Mouse (Mus musculus) induced T-regulatory cell, adult 2 months (primary cell): ENCODE measurements around the gene Gpr132.
A peak's percentile ranks its signal among the peaks of the same experiment; 100 is the strongest.
"Not testable (repeated sequence)": the region's sequence is repeated elsewhere in the genome, so short reads cannot be mapped to it uniquely, and the experiment has no call there.

Experiments used
- DNase-seq: peaks from one replicate; pipeline ENCODE4 v3.0.0-alpha.2; 2012; ENCODE audit warnings: low read depth

The Gpr132 gene

GRCm38 (mm10) chr12:112853050-112853729, 14.8 kb downstream of the Gpr132 start:
- peak; percentile 91 for DNase-seq

GRCm38 (mm10) chr12:112851116-112851515, 16.9 kb downstream of the Gpr132 start:
- DNase-seq = no peak

GRCm38 (mm10) chr12:112850344-112850743, 17.7 kb downstream of the Gpr132 start:
- DNase-seq = peak; percentile 9

GRCm38 (mm10) chr12:112849235-112850022, 18.6 kb downstream of the Gpr132 start:
- peak; percentile 62 for DNase-seq

- DNase-seq = peak; percentile 28
These were observed 20.1 kb downstream of the Gpr132 start for GRCm38 (mm10) chr12:112847880-112848279.

GRCm38 (mm10) chr12:112843803-112844202, 24.2 kb downstream of the Gpr132 start:
- peak; percentile 93 for DNase-seq

- DNase-seq = not testable (repeated sequence)
These were observed 25.9 kb downstream of the Gpr132 start for GRCm38 (mm10) chr12:112842128-112842527.

- DNase-seq = not testable (repeated sequence)
These were observed 26.6 kb downstream of the Gpr132 start for GRCm38 (mm10) chr12:112841338-112841892.

GRCm38 (mm10) chr12:112840209-112841086, 27.6 kb downstream of the Gpr132 start:
- no peak for DNase-seq

- DNase-seq = no peak
These were observed 33.0 kb downstream of the Gpr132 start for GRCm38 (mm10) chr12:112835046-112835445.

- no peak for DNase-seq
These were observed 34.5 kb downstream of the Gpr132 start for GRCm38 (mm10) chr12:112833527-112833926.

GRCm38 (mm10) chr12:112832411-112832810, 35.6 kb downstream of the Gpr132 start:
- no peak for DNase-seq

- no peak for DNase-seq
These were observed 37.5 kb downstream of the Gpr132 start for GRCm38 (mm10) chr12:112830570-112830969.

GRCm38 (mm10) chr12:112830141-112830540, 37.9 kb downstream of the Gpr132 start:
- no peak for DNase-seq

- peak; percentile 98 for DNase-seq
These were observed 38.7 kb downstream of the Gpr132 start, which contains the start of gene Cdca4 for GRCm38 (mm10) chr12:112829244-112829864. Cdca4 (minus strand) TSS chr12:112829423.

GRCm38 (mm10) chr12:112828501-112829243, 39.4 kb downstream of the Gpr132 start:
- DNase-seq = peak; percentile 92

- no peak for DNase-seq
These were observed 42.1 kb downstream of the Gpr132 start for GRCm38 (mm10) chr12:112825901-112826300.

- peak; percentile 77 for DNase-seq
These were observed 44.8 kb downstream of the Gpr132 start for GRCm38 (mm10) chr12:112823221-112823620.

GRCm38 (mm10) chr12:112822676-112823075, 45.4 kb downstream of the Gpr132 start:
- DNase-seq = no peak

- DNase-seq = no peak
These were observed 46.1 kb downstream of the Gpr132 start for GRCm38 (mm10) chr12:112821974-112822373.

GRCm38 (mm10) chr12:112821216-112821615, 46.8 kb downstream of the Gpr132 start:
- no peak for DNase-seq
